Comparison of ENCODE assay signal across 14 mouse cellular contexts in the genomic region with DNA sequence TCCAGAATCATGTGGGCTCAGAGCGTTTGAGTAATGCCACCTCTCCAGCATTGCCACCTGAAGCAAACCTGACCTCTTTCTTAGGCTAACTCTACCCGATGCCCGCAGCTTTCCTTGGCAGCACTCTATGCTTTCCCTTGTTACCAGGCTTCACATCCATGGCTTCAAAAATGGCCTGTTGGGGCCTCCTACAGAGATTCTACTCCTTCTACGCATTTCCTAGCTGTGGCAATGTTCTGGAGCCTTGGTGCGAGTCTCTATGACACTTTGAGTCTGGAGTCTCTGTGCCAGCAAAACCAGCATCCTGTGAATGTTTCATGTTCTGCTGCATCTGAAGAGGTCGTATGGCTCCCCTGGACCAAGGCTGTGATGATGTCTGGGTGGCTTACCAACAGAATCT. TPM values are rescaled to one million over a fixed set of nuclear protein-coding genes. Genes with fewer than 3 reads are reported as not detected.
"Had no signal": no experiment of that assay in that cellular context is flagged by ENCODE, and none has a peak within 500 bp of the region (broad histone marks: within the 10 kb centered on the region; RNA-seq: fewer than 3 reads in every experiment).

No protein-coding gene starts in this region.

- DNase-seq: gastrocnemius, postnatal 14 days; gastrocnemius, postnatal 36 days; heart, adult 18-20 months; heart, postnatal 10 days; heart, postnatal 36 days; kidney, adult 11 months; kidney, adult 2 months; kidney, adult 9 months; kidney, postnatal 14 days; kidney, postnatal 36 days; layer of hippocampus, adult 9-11 months; layer of hippocampus, postnatal 36 days; left cerebral cortex, postnatal 4 days had no signal

RNA-seq across cellular contexts. Expression of a gene that starts 56.9 kb away (rescaled TPM):
- total RNA-seq: hematopoietic stem cell, adult 5-6 weeks had no signal
